Mouse (Mus musculus): ENCODE measurements around the gene Etfb.
"Not testable (repeated sequence)": the region's sequence is repeated elsewhere in the genome, so short reads cannot be mapped to it uniquely, and the experiment has no call there.

Etfb gene

GRCm38 (mm10) chr7:43443917-43444293, at the start of gene Etfb, which contains the start of gene Gm45233:
Gene Etfb, plus strand, starts transcription at chr7:43444083.
Gene Gm45233, plus strand, starts transcription at chr7:43444128.
- DNase-seq (ENCODE audit: low spot score) = peak; percentile 96

GRCm38 (mm10) chr7:43399501-43399900, 44.4 kb upstream of the Etfb start:
- no peak for DNase-seq (ENCODE audit: low spot score)

- DNase-seq (ENCODE audit: low spot score) = no peak
Measured at GRCm38 (mm10) chr7:43402718-43403117, 41.2 kb upstream of the Etfb start.

- DNase-seq (ENCODE audit: low spot score) = no peak
Measured at GRCm38 (mm10) chr7:43407573-43407972, 36.3 kb upstream of the Etfb start.

GRCm38 (mm10) chr7:43408131-43408553, 35.7 kb upstream of the Etfb start, which contains the start of gene Siglecg:
Gene Siglecg, plus strand, starts transcription at chr7:43408204.
- DNase-seq (ENCODE audit: low spot score) = no peak

- no peak for DNase-seq (ENCODE audit: low spot score)
Measured at GRCm38 (mm10) chr7:43409084-43409483, 34.8 kb upstream of the Etfb start.

- not testable (repeated sequence) for DNase-seq (ENCODE audit: low spot score)
Measured at GRCm38 (mm10) chr7:43411724-43412123, 32.2 kb upstream of the Etfb start.

GRCm38 (mm10) chr7:43417298-43417697, 26.6 kb upstream of the Etfb start:
- no peak for DNase-seq (ENCODE audit: low spot score)

GRCm38 (mm10) chr7:43422995-43423617, 20.8 kb upstream of the Etfb start:
- peak; percentile 33 for DNase-seq (ENCODE audit: low spot score)

- DNase-seq (ENCODE audit: low spot score) = no peak
Measured at GRCm38 (mm10) chr7:43423991-43424625, 19.8 kb upstream of the Etfb start.

GRCm38 (mm10) chr7:43427406-43427805, 16.5 kb upstream of the Etfb start, which contains the start of gene Lim2:
Gene Lim2, plus strand, starts transcription at chr7:43427670.
- DNase-seq (ENCODE audit: low spot score) = no peak

GRCm38 (mm10) chr7:43429500-43429899, 14.4 kb upstream of the Etfb start:
- no peak for DNase-seq (ENCODE audit: low spot score)

- no peak for DNase-seq (ENCODE audit: low spot score)
Measured at GRCm38 (mm10) chr7:43432891-43433290, 11.0 kb upstream of the Etfb start.

GRCm38 (mm10) chr7:43434676-43435075, 9.2 kb upstream of the Etfb start:
- no peak for DNase-seq (ENCODE audit: low spot score)

GRCm38 (mm10) chr7:43436341-43437255, 7.3 kb upstream of the Etfb start, which contains the start of gene Nkg7:
Gene Nkg7, plus strand, starts transcription at chr7:43437073.
- DNase-seq (ENCODE audit: low spot score) = no peak

- DNase-seq (ENCODE audit: low spot score) = no peak
Measured at GRCm38 (mm10) chr7:43438611-43439010, 5.3 kb upstream of the Etfb start.

GRCm38 (mm10) chr7:43440482-43440881, 3.4 kb upstream of the Etfb start, which contains the start of gene Cldnd2:
Gene Cldnd2, plus strand, starts transcription at chr7:43440782.
- no peak for DNase-seq (ENCODE audit: low spot score)

- no peak for DNase-seq (ENCODE audit: low spot score)
Measured at GRCm38 (mm10) chr7:43441071-43441470, 2.8 kb upstream of the Etfb start.

- no peak for DNase-seq (ENCODE audit: low spot score)
Measured at GRCm38 (mm10) chr7:43442684-43443083, 1.2 kb upstream of the Etfb start.

- peak; percentile 80 for DNase-seq (ENCODE audit: low spot score)
Measured at GRCm38 (mm10) chr7:43443126-43443916, 562 bp upstream of the Etfb start.

- no peak for DNase-seq (ENCODE audit: low spot score)
Measured at GRCm38 (mm10) chr7:43447801-43448200, 3.9 kb downstream of the Etfb start.

GRCm38 (mm10) chr7:43448246-43448645, 4.4 kb downstream of the Etfb start:
- DNase-seq (ENCODE audit: low spot score) = no peak

All from ovary, adult 18-20 months (tissue).